Mouse (Mus musculus): ENCODE results near the gene Amotl2. TPM values are rescaled to one million over a fixed set of nuclear protein-coding genes. Genes with fewer than 3 reads are reported as not detected.

Gene Amotl2
- polyA plus RNA-seq, 1 experiment from 2014 or later: 53.7 TPM

DNA sequence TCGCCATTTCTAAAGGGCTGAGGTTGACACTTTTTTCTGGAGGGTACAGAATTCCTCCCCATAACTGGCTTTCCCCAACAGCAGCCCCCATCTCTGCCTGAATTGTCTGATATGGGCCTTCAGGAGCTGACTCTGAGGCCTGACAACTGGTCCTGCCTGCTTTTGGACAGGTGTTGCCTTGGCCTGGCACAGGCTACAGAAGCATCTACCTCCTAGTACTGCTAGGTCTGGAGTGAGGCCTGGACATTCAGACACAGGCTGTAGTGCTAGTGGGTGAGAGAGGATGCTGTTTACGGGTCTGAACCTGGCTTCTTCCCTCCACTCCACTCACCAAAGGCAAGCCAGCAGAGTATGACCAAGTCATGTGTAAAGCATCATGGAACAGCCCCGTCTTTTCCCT is 10.3 kb downstream of the Amotl2 start:
- H3K36me3 ChIP-seq: peaks cover 85% of the 10 kb centered on the region
- peak overlapping the region; percentile 77 for H3K27ac ChIP-seq (replicated peaks)
- no peak overlapping the region for H3K9ac ChIP-seq
- H3K9me3 ChIP-seq (replicated peaks): no peaks in the 10 kb centered on the region
- H3K4me3 ChIP-seq (replicated peaks): no peak overlapping the region
- H3K27me3 ChIP-seq: no peaks in the 10 kb centered on the region
- H3K4me1 ChIP-seq: peaks cover 80% of the 10 kb centered on the region
- 53% methylated on average over 3 of the region's 3 CpGs for WGBS
- ATAC-seq (ENCODE audit: insufficient number of reproducible peaks, low FRiP score, low TSS enrichment, low read depth): no peak
- H3K4me2 ChIP-seq (replicated peaks): peak overlapping the region; percentile 27; the same call in 1 of the 2 replicates

DNA sequence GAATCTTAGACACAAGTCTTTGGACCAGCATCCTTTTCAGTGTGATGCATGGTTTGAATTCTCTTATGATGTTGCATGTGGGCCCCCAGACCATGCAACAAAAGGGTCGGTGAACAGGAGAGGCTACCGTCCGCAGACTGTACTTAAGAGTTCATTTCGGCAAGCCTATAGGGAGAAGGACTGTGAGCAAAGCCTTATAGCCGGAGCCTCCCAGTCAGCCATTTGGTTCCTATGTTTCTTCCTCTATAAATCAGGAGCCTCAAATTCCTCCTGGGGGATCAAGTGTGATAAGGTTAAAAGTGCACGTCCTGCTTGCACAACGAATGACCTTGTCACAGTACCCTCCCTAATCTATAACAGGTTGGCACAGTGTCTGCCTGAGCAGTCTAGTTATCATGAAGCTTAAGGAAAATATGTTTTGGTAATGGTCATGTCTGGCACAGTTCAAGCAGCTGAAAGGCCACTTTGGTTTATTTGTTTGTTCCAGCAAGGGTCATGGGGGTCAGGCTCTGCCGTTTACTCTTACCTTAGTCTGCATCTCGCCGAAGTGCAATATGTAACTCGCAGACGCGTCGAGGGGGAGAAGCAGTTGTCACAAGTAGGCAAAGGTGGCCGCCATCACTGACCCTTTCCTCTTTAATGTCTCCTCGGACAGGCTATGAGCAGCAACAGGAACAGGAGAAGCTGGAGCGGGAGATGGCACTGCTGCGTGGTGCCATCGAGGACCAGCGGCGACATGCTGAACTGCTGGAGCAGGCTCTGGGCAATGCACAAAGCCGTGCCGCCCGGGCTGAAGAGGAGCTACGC is 11.4 kb downstream of the Amotl2 start:
- no peak overlapping the region for H3K27ac ChIP-seq (replicated peaks)
- no peak for ATAC-seq (ENCODE audit: insufficient number of reproducible peaks, low FRiP score, low TSS enrichment, low read depth)
- no peak overlapping the region for H3K9ac ChIP-seq
- H3K4me2 ChIP-seq (replicated peaks): no peak overlapping the region
- H3K9me3 ChIP-seq (replicated peaks): no peaks in the 10 kb centered on the region
- peaks cover 86% of the 10 kb centered on the region for H3K36me3 ChIP-seq
- WGBS: 74% methylated on average over 25 of the region's 25 CpGs
- H3K27me3 ChIP-seq: no peaks in the 10 kb centered on the region
- H3K4me3 ChIP-seq (replicated peaks): no peak overlapping the region
- H3K4me1 ChIP-seq: peaks cover 79% of the 10 kb centered on the region

DNA sequence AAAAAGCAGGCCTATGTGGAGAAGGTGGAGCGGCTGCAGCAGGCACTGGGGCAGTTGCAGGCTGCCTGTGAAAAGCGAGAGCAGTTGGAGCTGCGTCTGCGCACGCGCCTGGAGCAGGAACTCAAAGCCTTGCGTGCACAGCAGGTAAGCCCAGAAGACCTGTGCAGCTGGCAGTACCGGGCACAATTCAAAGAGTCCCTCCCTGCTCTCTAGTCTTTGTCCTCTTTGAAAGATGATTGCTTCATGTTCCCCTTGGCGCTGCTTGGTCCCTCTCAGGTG is 11.9 kb downstream of the Amotl2 start:
- no peaks in the 10 kb centered on the region for H3K27me3 ChIP-seq
- H3K4me1 ChIP-seq: peaks cover 74% of the 10 kb centered on the region
- no peak overlapping the region for H3K9ac ChIP-seq
- H3K4me2 ChIP-seq (replicated peaks): no peak overlapping the region
- H3K4me3 ChIP-seq (replicated peaks): no peak overlapping the region
- H3K27ac ChIP-seq (replicated peaks): no peak overlapping the region
- peaks cover 85% of the 10 kb centered on the region for H3K36me3 ChIP-seq
- 91% methylated on average over 9 of the region's 9 CpGs for WGBS
- ATAC-seq (ENCODE audit: insufficient number of reproducible peaks, low FRiP score, low TSS enrichment, low read depth): no peak
- H3K9me3 ChIP-seq (replicated peaks): no peaks in the 10 kb centered on the region

DNA sequence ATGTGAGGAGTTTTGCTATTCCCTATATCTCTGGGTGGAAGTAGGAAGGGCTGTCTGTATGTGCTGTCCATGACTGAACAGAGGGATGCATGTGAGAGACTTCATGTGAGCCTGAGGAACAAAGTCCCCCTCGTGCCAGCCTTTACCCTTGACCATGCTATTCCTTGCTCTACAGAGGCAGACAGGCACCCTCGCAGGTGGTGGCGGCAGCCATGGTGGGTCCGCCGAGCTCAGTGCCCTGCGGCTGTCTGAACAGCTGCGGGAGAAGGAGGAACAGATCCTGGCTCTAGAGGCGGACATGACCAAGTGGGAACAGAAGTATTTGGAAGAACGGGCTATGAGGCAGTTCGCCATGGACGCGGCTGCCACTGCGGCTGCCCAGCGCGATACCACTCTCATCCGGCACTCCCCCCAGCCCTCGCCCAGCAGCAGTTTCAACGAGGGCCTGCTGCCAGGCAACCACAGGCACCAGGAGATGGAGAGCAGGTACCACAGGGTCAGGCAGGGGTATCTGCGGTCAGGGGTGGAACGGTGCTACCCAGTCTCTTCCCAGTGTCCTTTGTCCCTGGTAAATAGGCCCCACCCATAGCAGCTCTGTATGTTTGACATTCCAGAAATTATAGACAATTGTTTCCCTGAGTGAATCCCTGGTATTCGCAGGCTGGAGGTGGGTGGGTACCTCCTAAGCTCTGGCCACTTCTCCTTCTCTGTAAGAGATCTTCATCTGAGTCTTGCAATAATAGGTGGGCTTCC is 12.8 kb downstream of the Amotl2 start:
- peak overlapping the region; percentile 28; the same call in 1 of the 2 replicates for H3K27ac ChIP-seq (replicated peaks)
- H3K27me3 ChIP-seq: no peaks in the 10 kb centered on the region
- peaks cover 68% of the 10 kb centered on the region for H3K4me1 ChIP-seq
- ATAC-seq (ENCODE audit: insufficient number of reproducible peaks, low FRiP score, low TSS enrichment, low read depth): no peak; the same call in 1 of the 2 replicates
- no peak overlapping the region for H3K4me2 ChIP-seq (replicated peaks)
- WGBS: 87% methylated on average over 21 of the region's 21 CpGs
- H3K9ac ChIP-seq: no peak overlapping the region
- no peak overlapping the region for H3K4me3 ChIP-seq (replicated peaks)
- H3K9me3 ChIP-seq (replicated peaks): no peaks in the 10 kb centered on the region
- H3K36me3 ChIP-seq: peaks cover 86% of the 10 kb centered on the region

DNA sequence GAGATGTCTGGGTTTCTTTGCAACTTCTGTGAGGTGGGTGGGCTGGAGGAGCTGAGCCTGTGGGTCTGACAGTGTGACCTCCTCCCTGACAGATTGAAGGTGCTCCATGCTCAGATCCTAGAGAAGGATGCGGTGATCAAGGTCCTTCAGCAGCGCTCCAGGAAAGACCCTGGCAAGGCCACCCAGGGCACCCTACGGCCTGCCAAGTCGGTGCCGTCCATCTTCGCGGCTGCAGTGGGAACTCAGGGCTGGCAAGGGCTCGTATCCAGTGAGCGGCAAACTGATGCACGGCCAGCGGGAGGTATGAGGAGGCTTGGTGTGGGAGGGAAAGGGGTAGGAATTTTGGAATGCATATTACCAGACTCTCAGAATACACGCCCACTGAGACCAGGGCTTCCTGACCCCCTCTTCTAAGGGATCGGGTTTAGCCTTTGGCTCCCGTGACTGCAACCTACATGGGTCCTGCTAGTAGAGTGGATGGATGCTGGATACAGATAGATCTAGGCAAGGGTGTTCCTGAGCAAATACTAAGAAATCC is 13.5 kb downstream of the Amotl2 start:
- no peaks in the 10 kb centered on the region for H3K27me3 ChIP-seq
- H3K9me3 ChIP-seq (replicated peaks): no peaks in the 10 kb centered on the region
- peaks cover 65% of the 10 kb centered on the region for H3K4me1 ChIP-seq
- no peak overlapping the region for H3K4me3 ChIP-seq (replicated peaks)
- H3K27ac ChIP-seq (replicated peaks): peak overlapping the region; percentile 28; the same call in 1 of the 2 replicates
- whole genome bisulfite sequencing: 81% methylated on average over 14 of the region's 14 CpGs
- ATAC-seq (ENCODE audit: insufficient number of reproducible peaks, low FRiP score, low TSS enrichment, low read depth): no peak
- H3K4me2 ChIP-seq (replicated peaks): no peak overlapping the region
- no peak overlapping the region for H3K9ac ChIP-seq
- H3K36me3 ChIP-seq: peaks cover 79% of the 10 kb centered on the region

DNA sequence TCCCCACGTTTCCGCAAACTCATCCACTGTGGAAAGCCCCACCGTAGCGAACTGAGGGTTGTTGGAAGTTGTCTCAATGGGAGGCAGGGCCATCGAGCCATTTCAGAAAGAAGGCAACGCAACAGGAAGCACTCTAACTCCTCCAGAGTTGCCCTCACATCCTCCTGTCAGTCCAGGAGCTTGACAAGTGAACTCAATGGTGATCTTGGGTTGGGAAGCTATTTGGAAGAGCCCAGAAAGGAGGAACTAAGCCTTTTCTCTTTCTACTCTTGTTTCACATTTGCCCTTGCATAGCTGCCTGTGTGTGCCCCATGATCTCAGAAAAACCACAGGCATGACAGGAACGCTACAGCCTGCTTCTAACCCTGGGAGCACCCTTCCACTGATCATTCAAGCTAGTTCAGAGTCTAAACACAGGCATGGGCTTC is 14.6 kb downstream of the Amotl2 start:
- 61% methylated on average over 7 of the region's 7 CpGs for WGBS

DNA sequence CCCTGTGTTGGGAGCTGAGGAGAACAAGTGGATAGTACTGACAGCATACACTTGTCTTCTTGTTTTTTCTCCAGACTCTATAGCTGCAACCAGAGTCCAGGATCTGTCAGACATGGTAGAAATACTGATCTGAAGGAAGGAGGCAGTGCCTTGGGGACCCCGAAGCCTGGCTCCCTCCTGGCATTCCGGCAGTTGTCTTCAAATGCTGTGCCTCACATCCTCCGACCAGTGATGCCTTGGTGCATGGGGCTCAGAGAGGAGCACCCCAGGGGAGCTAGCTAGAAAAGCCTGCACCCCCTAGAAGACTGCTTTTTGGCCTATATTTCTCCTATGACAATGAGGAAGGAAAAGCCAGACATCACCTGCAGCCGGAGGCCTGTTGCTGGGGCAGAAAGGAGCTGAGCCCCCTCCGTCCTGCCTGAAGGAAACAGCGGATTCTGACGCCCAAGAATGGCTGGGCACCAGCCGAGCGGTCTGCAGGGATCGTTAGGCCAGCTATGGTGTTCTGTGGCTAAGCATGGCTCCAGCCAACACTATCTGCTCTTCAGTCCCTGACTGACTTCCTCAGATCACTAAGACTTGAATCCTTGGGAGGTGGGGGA is 15.2 kb downstream of the Amotl2 start:
- no peak overlapping the region for H3K4me2 ChIP-seq (replicated peaks)
- no peak for ATAC-seq (ENCODE audit: insufficient number of reproducible peaks, low FRiP score, low TSS enrichment, low read depth)
- H3K27me3 ChIP-seq: no peaks in the 10 kb centered on the region
- no peak overlapping the region for H3K9ac ChIP-seq
- 77% methylated on average over 10 of the region's 10 CpGs for WGBS
- H3K4me1 ChIP-seq: peaks cover 52% of the 10 kb centered on the region
- no peaks in the 10 kb centered on the region for H3K9me3 ChIP-seq (replicated peaks)
- H3K36me3 ChIP-seq: peaks cover 72% of the 10 kb centered on the region
- H3K27ac ChIP-seq (replicated peaks): peak overlapping the region; percentile 55
- no peak overlapping the region for H3K4me3 ChIP-seq (replicated peaks)

More for the DNA sequence above, 14.6 kb downstream of the Amotl2 start:
- Histone ChIP-seq H3K4me2 (replicated peaks) (no peak overlapping the region), H3K27me3 (no peaks in the 10 kb centered on the region), H3K4me1 (peaks cover 54% of the 10 kb centered on the region), H3K4me3 (replicated peaks) (no peak overlapping the region), H3K9ac (no peak overlapping the region), H3K9me3 (replicated peaks) (no peaks in the 10 kb centered on the region), H3K27ac (replicated peaks) (no peak overlapping the region; the same call in 1 of the 2 replicates), H3K36me3 (peaks cover 72% of the 10 kb centered on the region)
- no peak for ATAC-seq (ENCODE audit: insufficient number of reproducible peaks, low FRiP score, low TSS enrichment, low read depth)

DNA sequence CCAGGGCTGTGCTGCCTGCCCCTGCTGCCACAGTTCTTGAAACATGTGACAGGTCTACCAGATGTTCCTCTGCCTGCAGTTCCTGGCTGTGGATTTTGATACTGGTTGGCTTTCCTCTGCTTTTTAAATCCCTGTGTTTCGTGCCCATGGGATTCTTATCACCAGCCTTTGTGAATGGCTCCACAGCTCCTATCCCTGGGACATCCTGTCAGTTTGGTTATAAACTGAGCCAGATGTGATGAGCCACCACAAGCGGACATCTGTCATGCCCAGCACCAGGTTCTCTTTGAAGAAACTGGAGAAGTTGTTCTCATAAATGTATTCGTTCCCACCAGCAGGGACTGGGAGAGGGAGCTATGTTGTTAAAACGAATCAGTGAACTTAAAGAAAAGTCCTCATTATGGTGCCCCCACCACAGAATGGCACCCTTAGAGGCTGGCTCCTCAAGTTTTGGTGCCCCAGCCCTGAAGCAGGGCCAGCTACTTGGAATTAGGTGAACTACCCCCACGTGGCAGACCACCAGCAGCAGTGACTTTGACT is 15.9 kb downstream of the Amotl2 start:
- Histone ChIP-seq H3K4me3 (replicated peaks) (no peak overlapping the region), H3K4me2 (replicated peaks) (no peak overlapping the region), H3K36me3 (peaks cover 66% of the 10 kb centered on the region), H3K9ac (no peak overlapping the region), H3K27ac (replicated peaks) (peak overlapping the region; percentile 55), H3K27me3 (no peaks in the 10 kb centered on the region), H3K9me3 (replicated peaks) (no peaks in the 10 kb centered on the region), H3K4me1 (peaks cover 52% of the 10 kb centered on the region)
- 55% methylated on average over 5 of the region's 5 CpGs for WGBS
- no peak for ATAC-seq (ENCODE audit: insufficient number of reproducible peaks, low FRiP score, low TSS enrichment, low read depth)

DNA sequence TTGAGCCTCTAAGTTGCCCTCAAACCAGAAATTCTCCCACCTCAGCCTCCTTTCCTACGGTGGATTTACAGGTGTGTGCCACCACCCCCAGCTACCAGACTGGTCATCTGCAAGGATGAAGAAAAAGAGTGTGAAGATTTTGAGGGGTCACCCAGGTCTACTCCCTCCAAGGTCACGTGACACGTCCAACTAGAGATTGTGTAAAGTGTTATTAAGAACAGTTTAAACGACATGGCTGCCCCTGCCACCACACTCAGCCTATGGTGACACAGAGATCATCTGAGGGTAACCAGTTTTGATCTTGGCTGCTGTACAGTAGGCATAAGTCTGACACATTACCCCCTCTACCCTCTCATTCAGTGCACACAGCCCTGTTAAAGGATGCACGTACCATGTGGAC is 17.0 kb downstream of the Amotl2 start:
- Histone ChIP-seq H3K4me2 (replicated peaks) (no peak overlapping the region), H3K27me3 (no peaks in the 10 kb centered on the region), H3K27ac (replicated peaks) (peak overlapping the region; percentile 61; the same call in 1 of the 2 replicates), H3K36me3 (peaks cover 56% of the 10 kb centered on the region), H3K4me3 (replicated peaks) (no peak overlapping the region), H3K9me3 (replicated peaks) (no peaks in the 10 kb centered on the region), H3K4me1 (peaks cover 51% of the 10 kb centered on the region), H3K9ac (no peak overlapping the region)
- WGBS: 85% methylated on average over 5 of the region's 5 CpGs
- ATAC-seq (ENCODE audit: insufficient number of reproducible peaks, low FRiP score, low TSS enrichment, low read depth): no peak

DNA sequence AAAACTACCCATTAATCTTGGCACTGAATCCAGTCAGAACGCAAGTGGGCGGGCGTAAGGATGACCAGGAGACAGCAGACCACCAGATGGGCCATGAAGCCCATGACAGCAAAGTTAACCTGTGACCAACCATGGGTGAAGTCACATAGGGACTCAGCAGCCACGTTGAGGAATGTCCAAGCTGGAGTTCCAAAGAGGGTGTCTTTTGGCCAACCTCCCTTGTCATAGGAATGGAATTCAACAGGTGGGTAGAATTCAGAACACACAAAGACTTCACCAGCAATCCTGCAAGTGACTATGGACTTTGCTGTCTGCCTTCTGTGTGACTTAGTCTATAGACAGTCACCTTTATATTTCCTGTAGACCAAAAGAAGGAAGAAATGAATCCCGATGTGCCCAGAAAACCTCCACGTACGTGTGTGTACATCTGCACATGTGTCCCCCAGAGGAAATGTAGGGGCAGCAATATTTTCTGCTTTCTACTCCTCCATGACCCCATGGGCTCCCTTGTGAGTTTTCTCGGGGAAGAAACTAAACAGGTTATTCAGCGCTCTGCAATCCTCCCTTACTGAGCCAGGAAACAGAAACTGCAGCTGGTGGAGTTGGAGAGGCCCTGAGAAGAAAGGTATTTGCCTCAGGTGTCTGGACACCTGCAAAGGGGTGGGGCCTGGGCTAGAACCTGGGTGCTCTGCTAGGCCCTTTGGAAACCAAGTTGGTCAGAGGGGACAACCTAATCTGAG is 17.7 kb downstream of the Amotl2 start:
- no peak overlapping the region for H3K9ac ChIP-seq
- no peak overlapping the region for H3K4me3 ChIP-seq (replicated peaks)
- H3K27me3 ChIP-seq: no peaks in the 10 kb centered on the region
- no peaks in the 10 kb centered on the region for H3K9me3 ChIP-seq (replicated peaks)
- WGBS: 67% methylated on average over 9 of the region's 9 CpGs
- H3K27ac ChIP-seq (replicated peaks): peak overlapping the region; percentile 61
- no peak for ATAC-seq (ENCODE audit: insufficient number of reproducible peaks, low FRiP score, low TSS enrichment, low read depth)
- H3K4me2 ChIP-seq (replicated peaks): no peak overlapping the region
- peaks cover 49% of the 10 kb centered on the region for H3K4me1 ChIP-seq
- peaks cover 49% of the 10 kb centered on the region for H3K36me3 ChIP-seq
